Mouse (Mus musculus) cerebellum, postnatal 14 days (tissue): ENCODE results near the gene Pi4k2a.

Experiments
- DNase-seq, 2 experiments: peaks; one replicate each; pipeline ENCODE4 v3.0.0; 2021; ENCODE audit warnings: mixed read lengths in 2 of 2

The Pi4k2a gene

GRCm38 (mm10) chr19:42137167-42137672 is 47.0 kb downstream of the Pi4k2a start:
- DNase-seq, result no peak

- no peak for DNase-seq
Observed at GRCm38 (mm10) chr19:42138517-42139285, 48.4 kb downstream of the Pi4k2a start.

- no peak for DNase-seq
Observed at GRCm38 (mm10) chr19:42139724-42140517, 49.7 kb downstream of the Pi4k2a start.

DNA sequence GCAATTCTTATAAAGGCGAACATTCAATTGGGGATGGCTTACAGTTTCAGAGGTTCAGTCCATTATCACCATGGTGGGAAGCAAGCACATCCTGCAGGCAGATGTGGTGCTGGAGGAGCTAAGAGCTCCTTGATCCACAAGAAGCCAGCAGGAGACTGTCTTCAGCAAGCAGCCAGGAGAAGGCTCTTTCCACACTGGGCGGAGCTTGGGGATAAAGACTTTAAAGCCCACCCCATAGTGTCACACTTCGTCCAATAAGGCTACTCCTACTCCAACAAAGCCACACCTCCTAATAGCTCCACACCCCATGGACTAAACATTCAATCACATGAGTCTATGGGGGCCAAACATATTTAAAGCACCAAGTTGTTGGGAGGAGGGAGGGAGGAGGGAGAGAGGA is 51.7 kb downstream of the Pi4k2a start:
- DNase-seq, result no peak

- no peak for DNase-seq
Observed at GRCm38 (mm10) chr19:42142757-42143156, 52.5 kb downstream of the Pi4k2a start.

GRCm38 (mm10) chr19:42144067-42144466 is 53.8 kb downstream of the Pi4k2a start:
- no peak for DNase-seq

GRCm38 (mm10) chr19:42144541-42145167 is 54.4 kb downstream of the Pi4k2a start:
- peak; percentile 88 to 95 for DNase-seq

GRCm38 (mm10) chr19:42145210-42145609 is 54.9 kb downstream of the Pi4k2a start:
- DNase-seq, result no peak

- no peak for DNase-seq
Observed at GRCm38 (mm10) chr19:42145731-42146130, 55.5 kb downstream of the Pi4k2a start.

DNA sequence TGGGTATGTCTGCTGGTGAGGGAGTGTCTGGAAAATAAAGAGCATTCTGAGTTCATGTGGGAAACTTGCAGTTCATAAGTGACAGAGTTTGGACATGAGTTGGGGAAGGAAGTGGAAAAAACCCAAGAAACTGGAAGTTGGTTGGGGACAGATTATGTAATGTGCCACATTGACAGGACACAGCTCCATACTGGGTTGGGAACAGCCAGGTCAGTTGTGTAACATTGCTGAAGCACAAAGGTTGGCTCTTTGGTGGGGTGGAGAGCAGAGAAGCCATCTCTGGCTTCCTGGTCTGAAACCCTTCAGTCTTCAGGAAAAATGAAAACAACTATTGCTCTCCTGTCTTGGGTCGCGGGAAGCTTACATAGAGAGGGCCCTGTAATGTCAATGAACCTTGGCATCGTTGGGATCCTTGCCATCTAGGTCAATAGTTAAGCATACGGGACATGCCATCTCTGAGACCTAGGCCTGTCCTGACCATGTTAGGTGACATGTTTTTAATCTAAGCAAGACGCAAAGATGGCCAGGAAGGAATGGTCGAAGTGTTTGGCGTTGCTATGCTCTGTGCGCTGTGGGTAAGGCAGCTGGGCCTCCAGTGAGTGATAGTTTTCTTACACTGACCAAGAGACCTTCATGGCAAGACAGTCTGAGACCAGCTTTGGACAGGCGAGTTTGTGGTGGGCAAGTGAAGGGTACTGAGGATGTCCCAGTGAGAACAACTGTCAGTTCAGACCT is 56.2 kb downstream of the Pi4k2a start:
- no peak for DNase-seq

GRCm38 (mm10) chr19:42147170-42147768 is 57.0 kb downstream of the Pi4k2a start, which contains the start of gene Marveld1:
Marveld1 (plus strand) TSS chr19:42147400.
- peak; percentile 44 to 45 for DNase-seq

GRCm38 (mm10) chr19:42147769-42148568 is 57.7 kb downstream of the Pi4k2a start:
- DNase-seq, result peak; percentile 67 to 73

- no peak for DNase-seq
Observed at GRCm38 (mm10) chr19:42148569-42148860, 58.2 kb downstream of the Pi4k2a start.

GRCm38 (mm10) chr19:42151990-42152389 is 61.7 kb downstream of the Pi4k2a start:
- DNase-seq, result peak; percentile 94

GRCm38 (mm10) chr19:42157493-42158237 is 67.4 kb downstream of the Pi4k2a start:
- DNase-seq, result no peak

DNA sequence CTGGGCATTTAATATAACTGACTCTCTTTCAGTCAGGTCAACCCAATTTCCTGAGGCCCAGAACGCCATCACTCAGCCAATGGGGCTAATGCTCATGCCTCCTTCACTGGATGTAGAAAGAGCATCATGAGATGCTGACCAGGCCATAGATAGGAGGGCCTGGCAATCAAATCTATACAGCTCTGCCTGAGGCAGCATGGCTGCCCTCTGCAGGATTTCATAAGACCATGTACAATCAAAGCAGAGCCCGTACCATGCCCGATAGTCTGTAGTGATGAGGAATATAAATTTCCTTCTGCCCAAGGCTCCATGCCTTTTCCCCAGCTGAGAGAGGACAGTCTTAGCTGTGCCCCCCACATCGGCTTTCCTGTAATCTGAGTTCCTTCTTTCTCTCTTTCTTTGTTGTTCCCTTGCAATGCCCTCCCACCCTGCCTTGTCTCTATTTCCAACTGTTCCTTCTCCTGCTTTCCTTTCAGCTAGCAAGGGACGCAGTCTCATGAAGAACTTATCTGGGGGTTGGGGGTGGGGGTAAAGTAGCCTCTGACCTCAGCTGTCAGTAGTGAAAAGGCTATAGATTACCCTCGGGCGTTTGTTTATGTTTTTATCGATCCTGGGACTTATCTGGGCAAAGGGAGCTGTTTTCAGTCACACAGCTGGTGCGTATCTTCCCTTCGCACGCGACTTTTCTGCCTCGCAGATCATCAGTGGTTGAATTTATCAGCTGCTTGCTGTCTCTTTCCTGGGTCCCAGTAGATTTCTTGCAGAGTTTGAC is 68.2 kb downstream of the Pi4k2a start:
- no peak for DNase-seq

- no peak for DNase-seq
Observed at GRCm38 (mm10) chr19:42163764-42164163, 73.5 kb downstream of the Pi4k2a start, which contains the start of gene Zfyve27. Zfyve27 (plus strand) TSS chr19:42163951.

- DNase-seq, result no peak
Observed at GRCm38 (mm10) chr19:42164188-42164587, 73.9 kb downstream of the Pi4k2a start.

DNA sequence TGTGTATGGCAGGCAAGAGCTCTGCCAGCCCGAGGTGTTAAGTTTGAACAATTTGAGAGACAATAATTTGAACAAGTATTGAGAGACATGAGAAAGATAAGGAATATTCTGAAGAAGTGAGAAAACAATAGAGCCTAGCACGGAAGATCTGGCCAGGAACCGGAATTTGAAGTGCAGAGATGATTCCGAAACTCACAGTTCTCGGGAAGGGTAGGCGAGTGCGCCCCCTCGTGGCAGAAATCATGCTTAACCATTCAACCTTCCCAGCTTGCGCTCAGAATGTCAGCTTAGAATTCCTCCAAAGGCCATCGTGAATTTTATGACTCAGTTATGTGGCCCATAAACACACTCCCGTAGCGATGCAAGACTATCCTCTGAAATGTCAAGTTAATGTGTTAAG is 75.9 kb downstream of the Pi4k2a start:
- DNase-seq, result peak; percentile 93 to 97

DNA sequence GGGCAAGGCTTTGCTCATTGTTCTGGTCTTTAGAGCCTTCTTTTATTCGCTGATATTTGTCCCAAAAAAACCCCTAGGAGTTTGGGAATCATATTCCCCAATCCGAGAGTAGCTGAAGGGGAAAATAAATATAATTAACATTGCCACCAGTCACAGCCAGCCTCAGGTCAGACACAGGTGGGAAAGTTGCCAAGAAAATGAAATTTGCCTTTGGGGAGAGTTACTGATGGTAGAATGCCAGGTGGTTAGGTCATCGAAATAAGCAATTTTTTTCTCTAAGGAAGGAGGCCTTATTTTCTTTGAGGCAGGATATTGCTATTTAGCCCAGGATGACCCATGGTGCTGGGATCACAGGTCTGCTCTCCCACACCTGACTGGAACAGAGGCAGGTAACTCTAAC is 76.5 kb downstream of the Pi4k2a start:
- no peak for DNase-seq
